Mouse (Mus musculus): ENCODE data around the gene Phpt1. TPM values are rescaled to one million over a fixed set of nuclear protein-coding genes. Genes with fewer than 3 reads are reported as not detected.
"Not testable (repeated sequence)": the region's sequence is repeated elsewhere in the genome, so short reads cannot be mapped to it uniquely, and the experiment has no call there.

Phpt1 gene
- polyA plus RNA-seq, 1 experiment, result 102 TPM

DNA sequence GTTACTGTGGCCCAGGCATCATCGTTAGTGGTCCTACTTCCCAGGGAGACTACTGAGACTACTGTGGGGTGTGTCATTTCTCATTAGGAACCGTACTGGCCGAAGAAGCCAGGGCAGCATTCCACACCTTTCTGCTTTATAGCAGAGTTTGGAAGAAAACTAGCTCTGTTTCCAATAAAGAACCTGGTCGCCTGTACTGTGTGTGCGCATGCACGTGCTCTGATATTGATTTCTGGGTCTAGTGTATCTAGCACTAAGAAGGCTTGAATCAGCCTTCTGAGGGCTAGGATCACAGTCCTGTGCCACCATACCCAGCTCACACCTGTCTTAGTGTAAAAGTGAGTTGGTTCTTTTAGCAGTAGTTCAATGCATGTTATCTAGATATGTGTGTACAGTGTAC, 16.2 kb downstream of the Phpt1 start:
- Histone ChIP-seq H3K27ac (ENCODE audit: control insufficient read depth, insufficient read depth, low read depth, low read length) (no peak overlapping the region), H3K36me3 (ENCODE audit: control insufficient read depth, insufficient read depth, low read length) (no peaks in the 10 kb centered on the region; the same call in 1 of the 2 replicates), H3K4me3 (ENCODE audit: control insufficient read depth, low read depth, low read length) (peak overlapping the region; percentile 95; the same call in 1 of the 2 replicates), H3K27me3 (ENCODE audit: control insufficient read depth, insufficient read depth, low read length) (no peaks in the 10 kb centered on the region), H3K4me1 (ENCODE audit: control insufficient read depth, insufficient read depth, low read length) (peaks cover 4% of the 10 kb centered on the region)
- TF ChIP-seq CTCF (IDR thresholded peaks at IDR 0.05; ENCODE audit: control insufficient read depth, insufficient read depth, insufficient replicate concordance, low read depth, low read length), result no peak

DNA sequence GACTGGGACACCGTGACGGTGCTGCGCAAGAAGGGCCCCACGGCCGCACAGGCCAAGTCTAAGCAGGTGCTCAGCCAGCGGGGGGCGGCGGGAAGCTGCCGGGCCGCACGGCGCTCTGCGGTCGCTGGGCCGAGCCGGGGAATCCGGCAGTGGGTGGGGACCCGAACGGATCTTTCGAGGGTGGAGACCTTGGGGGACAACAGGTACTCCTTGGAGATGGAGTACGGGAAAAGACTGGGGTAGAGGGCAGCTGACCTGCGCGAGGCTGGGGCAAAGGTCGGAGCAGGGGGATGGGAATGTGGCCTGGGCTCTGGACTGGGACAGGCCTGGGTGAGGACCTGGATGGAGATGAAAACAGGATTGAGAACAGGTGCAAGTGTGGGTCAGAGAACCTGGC, 17.1 kb downstream of the Phpt1 start:
- H3K4me3 ChIP-seq (ENCODE audit: control insufficient read depth, low read depth, low read length), result peak overlapping the region; percentile 95
- H3K27ac ChIP-seq (ENCODE audit: control insufficient read depth, insufficient read depth, low read depth, low read length), result peak overlapping the region; percentile 75
- H3K4me1 ChIP-seq (ENCODE audit: control insufficient read depth, insufficient read depth, low read length), result peaks cover 4% of the 10 kb centered on the region
- no peaks in the 10 kb centered on the region; the same call in 1 of the 2 replicates for H3K36me3 ChIP-seq (ENCODE audit: control insufficient read depth, insufficient read depth, low read length)
- no peaks in the 10 kb centered on the region for H3K27me3 ChIP-seq (ENCODE audit: control insufficient read depth, insufficient read depth, low read length)
- TF ChIP-seq POLR2A (IDR thresholded peaks at IDR 0.05; ENCODE audit: control insufficient read depth, low read depth, low read length) (no peak), CTCF (IDR thresholded peaks at IDR 0.05; ENCODE audit: control insufficient read depth, insufficient read depth, insufficient replicate concordance, low read depth, low read length) (no peak)

DNA sequence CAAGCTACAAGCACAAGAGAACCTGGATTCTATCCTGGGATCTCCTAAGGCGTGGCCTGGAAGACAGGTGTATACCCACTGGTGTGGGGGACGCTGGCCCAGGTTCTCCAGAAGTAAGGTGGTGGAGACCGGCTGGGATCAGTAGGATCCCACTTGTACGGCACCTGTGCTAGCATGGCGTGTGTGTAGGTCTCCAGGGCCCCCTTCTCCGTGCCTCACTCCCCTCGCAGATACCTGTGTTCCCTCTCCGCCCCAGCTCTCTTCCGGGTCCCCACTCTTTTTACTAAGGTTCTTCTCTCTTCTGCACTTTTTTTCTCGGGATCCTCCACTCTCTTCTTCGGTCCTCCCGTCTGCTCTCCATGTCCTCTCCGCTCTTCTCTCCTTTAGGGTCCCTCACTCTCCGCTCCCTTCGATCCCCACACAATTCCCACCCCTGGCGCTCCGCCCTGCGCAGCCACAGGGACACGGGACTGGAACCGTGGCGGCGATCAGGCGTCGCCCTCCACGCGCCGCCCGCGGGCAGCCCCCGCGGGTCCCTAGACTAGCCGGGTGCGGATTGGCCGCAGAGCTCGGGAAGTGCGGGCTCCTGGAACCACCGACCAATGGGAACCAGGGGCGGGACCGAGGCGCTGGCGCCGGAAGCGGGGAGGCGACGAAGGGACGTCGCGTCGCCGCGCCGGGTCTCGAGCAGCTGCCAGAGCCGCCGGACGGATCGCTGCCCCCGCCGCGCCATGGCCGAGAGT, 17.6 kb downstream of the Phpt1 start, which contains the start of gene Edf1:
TSS of gene Edf1 (plus strand) at position 627 of the 743 bp plus-strand sequence.
- Histone ChIP-seq H3K4me1 (ENCODE audit: control insufficient read depth, insufficient read depth, low read length) (peaks cover 4% of the 10 kb centered on the region), H3K4me3 (ENCODE audit: control insufficient read depth, low read depth, low read length) (peak within 1 kb of the TSS; percentile 95), H3K27ac (ENCODE audit: control insufficient read depth, insufficient read depth, low read depth, low read length) (peak within 1 kb of the TSS; percentile 75), H3K36me3 (ENCODE audit: control insufficient read depth, insufficient read depth, low read length) (no peaks in the 10 kb centered on the region; the same call in 1 of the 2 replicates), H3K27me3 (ENCODE audit: control insufficient read depth, insufficient read depth, low read length) (no peaks in the 10 kb centered on the region)
- TF ChIP-seq POLR2A (IDR thresholded peaks at IDR 0.05; ENCODE audit: control insufficient read depth, low read depth, low read length), result peak; percentile 50
- TF ChIP-seq CTCF (IDR thresholded peaks at IDR 0.05; ENCODE audit: control insufficient read depth, insufficient read depth, insufficient replicate concordance, low read depth, low read length), result no peak

DNA sequence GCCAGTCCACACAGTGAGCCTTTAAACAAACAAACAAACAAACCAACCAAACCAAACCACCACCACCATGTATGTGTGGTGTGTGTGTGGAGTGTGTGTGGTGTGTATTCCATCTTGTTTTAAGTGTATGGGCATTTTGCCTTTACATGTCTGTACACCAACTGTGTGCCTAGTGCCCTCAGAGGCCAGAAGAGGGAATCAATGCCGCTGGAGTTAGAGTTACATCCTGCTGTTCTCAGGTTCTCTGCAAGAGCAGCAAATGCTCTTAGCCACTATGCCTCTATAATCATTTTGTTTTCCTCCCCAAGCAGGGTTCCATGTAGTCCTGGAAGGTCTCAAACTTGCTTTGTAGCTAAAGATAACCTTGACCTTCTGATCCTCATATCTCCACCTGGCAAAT, 18.7 kb downstream of the Phpt1 start:
- TF ChIP-seq CTCF (IDR thresholded peaks at IDR 0.05; ENCODE audit: control insufficient read depth, insufficient read depth, insufficient replicate concordance, low read depth, low read length) (no peak), POLR2A (IDR thresholded peaks at IDR 0.05; ENCODE audit: control insufficient read depth, low read depth, low read length) (no peak)
- no peak overlapping the region for H3K4me3 ChIP-seq (ENCODE audit: control insufficient read depth, low read depth, low read length)
- H3K36me3 ChIP-seq (ENCODE audit: control insufficient read depth, insufficient read depth, low read length), result no peaks in the 10 kb centered on the region; the same call in 1 of the 2 replicates
- no peaks in the 10 kb centered on the region for H3K27me3 ChIP-seq (ENCODE audit: control insufficient read depth, insufficient read depth, low read length)
- H3K4me1 ChIP-seq (ENCODE audit: control insufficient read depth, insufficient read depth, low read length), result peaks cover 4% of the 10 kb centered on the region
- no peak overlapping the region for H3K27ac ChIP-seq (ENCODE audit: control insufficient read depth, insufficient read depth, low read depth, low read length)

DNA sequence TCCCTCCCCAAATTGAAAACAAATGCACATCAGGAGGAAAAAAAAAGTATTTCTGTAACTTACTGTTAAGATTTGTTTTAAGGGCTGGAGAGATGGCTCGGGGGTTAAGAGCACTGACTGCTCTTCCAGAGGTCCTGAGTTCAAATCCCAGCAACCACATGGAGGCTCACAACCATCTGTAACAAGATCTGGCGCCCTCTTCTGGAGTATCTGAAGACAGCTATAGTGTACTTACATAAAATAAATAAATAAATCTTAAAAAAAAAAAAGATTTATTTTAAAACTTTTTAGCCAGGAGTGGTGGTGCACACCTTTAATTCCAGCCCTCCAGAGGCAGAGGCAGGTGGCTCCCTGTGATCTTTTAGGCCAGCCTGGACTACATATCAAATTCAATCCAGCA, 19.5 kb downstream of the Phpt1 start:
- not testable (repeated sequence) for H3K4me3 ChIP-seq (ENCODE audit: control insufficient read depth, low read depth, low read length); H3K4me1 ChIP-seq (ENCODE audit: control insufficient read depth, insufficient read depth, low read length); H3K36me3 ChIP-seq (ENCODE audit: control insufficient read depth, insufficient read depth, low read length); H3K27ac ChIP-seq (ENCODE audit: control insufficient read depth, insufficient read depth, low read depth, low read length); H3K27me3 ChIP-seq (ENCODE audit: control insufficient read depth, insufficient read depth, low read length)

DNA sequence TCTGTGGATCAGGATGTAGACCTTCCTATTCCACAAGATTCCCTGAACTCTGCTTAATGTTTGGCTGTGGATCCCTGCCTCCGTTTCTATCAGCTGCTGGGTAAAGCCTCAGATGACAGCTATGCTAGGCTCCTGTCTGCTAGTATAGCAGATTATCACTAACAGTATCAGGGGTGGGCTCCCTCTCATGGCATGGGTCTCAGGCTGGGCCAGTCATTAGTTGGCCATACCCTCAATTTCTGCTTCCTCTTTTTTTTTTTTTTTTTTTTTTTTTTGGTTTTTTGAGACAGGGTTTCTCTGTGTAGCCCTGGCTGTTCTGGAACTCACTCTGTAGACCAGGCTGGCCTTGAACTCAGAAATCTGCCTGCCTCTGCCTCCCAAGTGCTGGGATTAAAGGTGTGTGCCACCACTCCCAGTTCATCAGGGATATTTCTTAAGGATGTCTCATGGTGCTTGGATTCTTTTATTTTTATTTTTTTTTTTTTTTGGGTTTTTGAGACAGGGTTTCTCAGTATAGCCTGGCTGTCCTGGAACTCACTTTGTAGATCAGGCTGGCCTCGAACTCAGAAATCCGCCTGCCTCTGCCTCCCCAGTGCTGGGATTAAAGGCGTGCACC, 21.7 kb downstream of the Phpt1 start:
- H3K36me3 ChIP-seq (ENCODE audit: control insufficient read depth, insufficient read depth, low read length); H3K4me1 ChIP-seq (ENCODE audit: control insufficient read depth, insufficient read depth, low read length); H3K27ac ChIP-seq (ENCODE audit: control insufficient read depth, insufficient read depth, low read depth, low read length); H3K27me3 ChIP-seq (ENCODE audit: control insufficient read depth, insufficient read depth, low read length); H3K4me3 ChIP-seq (ENCODE audit: control insufficient read depth, low read depth, low read length): not testable (repeated sequence)

DNA sequence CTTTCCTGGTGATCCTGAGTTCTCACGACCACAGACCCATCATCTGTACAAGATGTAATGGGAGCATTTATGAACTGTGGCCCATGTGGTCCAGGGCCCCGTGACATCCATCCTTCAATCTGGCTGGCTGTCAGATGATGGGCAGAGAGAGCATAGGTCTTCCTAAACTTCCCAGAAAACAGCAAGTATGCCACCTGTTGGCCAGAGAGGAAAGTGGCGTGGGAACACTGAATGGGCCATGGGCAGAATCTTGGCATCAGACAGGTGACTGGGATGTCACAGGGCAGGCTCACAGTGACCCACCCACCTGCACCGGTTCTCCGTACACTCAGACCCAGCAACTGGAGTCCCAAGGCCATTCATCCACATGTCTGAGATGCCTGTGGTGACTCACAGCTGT, 23.8 kb downstream of the Phpt1 start:
- Histone ChIP-seq H3K27me3 (ENCODE audit: control insufficient read depth, insufficient read depth, low read length) (no peaks in the 10 kb centered on the region), H3K4me3 (ENCODE audit: control insufficient read depth, low read depth, low read length) (no peak overlapping the region), H3K4me1 (ENCODE audit: control insufficient read depth, insufficient read depth, low read length) (peaks cover 7% of the 10 kb centered on the region), H3K27ac (ENCODE audit: control insufficient read depth, insufficient read depth, low read depth, low read length) (no peak overlapping the region), H3K36me3 (ENCODE audit: control insufficient read depth, insufficient read depth, low read length) (no peaks in the 10 kb centered on the region)
- no peak for TF ChIP-seq POLR2A (IDR thresholded peaks at IDR 0.05; ENCODE audit: control insufficient read depth, low read depth, low read length)
- peak; percentile 54; the same call in 1 of the 2 replicates for TF ChIP-seq CTCF (IDR thresholded peaks at IDR 0.05; ENCODE audit: control insufficient read depth, insufficient read depth, insufficient replicate concordance, low read depth, low read length)
